Mouse (Mus musculus) liver, embryonic 15.5 days (tissue): ENCODE results near the gene Cav2. TPM values are rescaled to one million over a fixed set of nuclear protein-coding genes. Genes with fewer than 3 reads are reported as not detected.
A peak's percentile ranks its signal among the peaks of the same experiment; 100 is the strongest.

Experiments used
- ATAC-seq: fragments of 200-750 bp; cut with Nextera tagmentation; 2 replicates; pipeline ENCODE4 v1.8.0; 2017; ENCODE audit warnings: moderate number of reproducible peaks, mild to moderate bottlenecking, moderate library complexity; ENCODE audit not compliant: insufficient read depth
- H3K27ac ChIP-seq: fragments of 300-500 bp; sonication (generic); replicated peaks from 2 replicates; pipeline ENCODE4 v1.5.1; 2015; ENCODE audit warnings: mild to moderate bottlenecking, inconsistent platforms
- H3K27me3 ChIP-seq: fragments of 300-500 bp; sonication (generic); 2 replicates; pipeline ENCODE4 v1.6.1; 2015; ENCODE audit warnings: mild to moderate bottlenecking, inconsistent platforms
- H3K36me3 ChIP-seq: fragments of 300-500 bp; sonication (generic); replicated peaks from 2 replicates; pipeline ENCODE4 v1.6.1; 2015; ENCODE audit warnings: moderate library complexity, mild to moderate bottlenecking, inconsistent platforms
- H3K4me1 ChIP-seq: fragments of 300-500 bp; sonication (generic); replicated peaks from 2 replicates; pipeline ENCODE4 v1.6.1; 2015; ENCODE audit warnings: inconsistent platforms
- H3K4me2 ChIP-seq: fragments of 300-500 bp; sonication (generic); 2 replicates; pipeline ENCODE4 v1.6.1; 2015; ENCODE audit warnings: moderate library complexity, mild to moderate bottlenecking, inconsistent platforms
- H3K4me3 ChIP-seq: fragments of 300-500 bp; sonication (generic); replicated peaks from 2 replicates; pipeline ENCODE4 v1.5.1; 2015; ENCODE audit warnings: mild to moderate bottlenecking, inconsistent platforms
- H3K9ac ChIP-seq: fragments of 300-500 bp; sonication (generic); 2 replicates; pipeline ENCODE4 v1.6.1; 2015; ENCODE audit warnings: moderate library complexity, mild to moderate bottlenecking, inconsistent platforms
- H3K9me3 ChIP-seq: fragments of 300-500 bp; sonication (generic); replicated peaks from 2 replicates; pipeline ENCODE4 v1.6.1; 2016; ENCODE audit warnings: inconsistent platforms
- WGBS: fragments of 180-500 bp; shearing (Covaris S2); methylation state at CpG from one replicate; pipeline ENCODE4 v1.1.7; 2015; ENCODE audit warnings: mixed read lengths; ENCODE audit not compliant: insufficient replicate concordance; 5-methylcytosine and 5-hydroxymethylcytosine counted together
- polyA plus RNA-seq: library from polyadenylated mRNA; unstranded; fragments of >200 nt; fragmentation: Nextera tagmentation; extraction: Ambion mirVana; gene quantifications from 2 replicates; pipeline ENCODE4 v1.2.1, GENCODE M21; 2015

Cav2 gene
- polyA plus RNA-seq, 1 experiment from 2014 or later, result 2.8 TPM

DNA sequence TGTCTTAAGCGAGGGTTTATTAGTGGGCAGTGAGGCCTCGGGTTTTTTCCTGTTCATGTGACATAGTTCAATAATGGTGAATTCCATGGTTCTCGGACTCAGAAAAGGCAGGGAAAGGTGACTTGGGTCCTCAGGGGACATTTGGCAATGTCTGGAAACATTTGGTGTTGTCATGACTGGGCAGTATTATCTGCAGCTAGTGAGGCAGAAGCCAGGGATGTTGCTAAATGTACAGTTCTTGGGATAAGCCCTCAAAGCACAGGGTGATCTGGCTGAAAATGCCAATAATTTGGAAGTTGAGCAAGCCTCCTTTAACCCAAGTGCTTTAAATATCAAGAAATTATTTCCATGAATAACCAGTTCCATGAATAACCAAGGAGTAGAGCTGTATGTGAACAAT lies 2.6 kb upstream of the Cav2 start:
- H3K4me1 ChIP-seq, result 0 out of 2 replicates have a peak, but pooled peaks cover 6% of the 10 kb centered on the region
- H3K4me3 ChIP-seq, result no peak overlapping the region
- no peak overlapping the region for H3K4me2 ChIP-seq
- no peak for ATAC-seq
- H3K27me3 ChIP-seq, result peaks cover 17% of the 10 kb centered on the region
- no peaks in the 10 kb centered on the region for H3K9me3 ChIP-seq
- WGBS, result 57% methylated on average over 3 of the region's 3 CpGs
- no peaks in the 10 kb centered on the region for H3K36me3 ChIP-seq
- no peak overlapping the region for H3K27ac ChIP-seq
- H3K9ac ChIP-seq, result no peak overlapping the region

DNA sequence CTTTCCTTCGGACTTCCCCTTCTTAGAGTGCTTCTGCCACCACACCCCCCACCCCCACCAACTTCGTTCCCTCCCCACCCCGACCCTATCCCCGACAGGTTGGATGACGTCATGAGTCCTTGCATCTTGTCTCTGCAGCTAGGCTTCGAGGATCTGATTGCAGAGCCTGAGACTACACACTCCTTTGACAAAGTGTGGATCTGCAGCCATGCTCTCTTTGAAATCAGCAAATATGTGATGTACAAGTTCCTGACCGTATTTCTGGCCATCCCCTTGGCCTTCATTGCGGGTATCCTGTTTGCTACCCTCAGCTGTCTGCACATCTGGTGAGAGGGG lies 740 bp downstream of the Cav2 start:
- 0 out of 2 replicates have a peak, but pooled peaks cover 6% of the 10 kb centered on the region for H3K4me1 ChIP-seq
- H3K36me3 ChIP-seq, result no peaks in the 10 kb centered on the region
- no peaks in the 10 kb centered on the region for H3K9me3 ChIP-seq
- H3K27ac ChIP-seq, result no peak overlapping the region
- H3K4me3 ChIP-seq, result peak overlapping the region; percentile 50
- no peak overlapping the region for H3K9ac ChIP-seq
- ATAC-seq, result no peak
- H3K4me2 ChIP-seq, result peak overlapping the region; percentile 69
- 8% methylated on average over 8 of the region's 8 CpGs for WGBS
- H3K27me3 ChIP-seq, result peaks cover 17% of the 10 kb centered on the region

DNA sequence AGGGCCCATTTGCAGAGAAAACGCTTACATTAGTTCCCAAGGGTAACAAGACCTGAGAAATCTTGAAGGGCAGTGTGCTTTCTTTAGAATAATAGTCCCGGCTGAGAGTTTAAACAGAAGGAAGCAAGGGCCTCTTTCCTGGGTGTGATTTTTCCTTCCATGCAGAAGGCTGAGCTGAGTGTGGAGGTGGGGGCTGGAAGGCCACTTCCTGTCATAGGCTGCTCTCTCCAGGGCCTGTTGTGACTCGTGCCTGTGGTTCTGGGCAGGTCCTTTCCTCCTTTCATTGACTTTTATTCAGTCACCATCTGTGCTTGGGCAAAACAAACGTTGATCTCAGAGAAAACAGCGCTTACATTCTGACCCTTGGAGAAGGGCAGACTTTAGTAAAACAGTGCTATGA lies 1.2 kb downstream of the Cav2 start:
- H3K4me1 ChIP-seq, result 0 out of 2 replicates have a peak, but pooled peaks cover 6% of the 10 kb centered on the region
- no peaks in the 10 kb centered on the region for H3K9me3 ChIP-seq
- no peak for ATAC-seq
- peaks cover 17% of the 10 kb centered on the region for H3K27me3 ChIP-seq
- no peaks in the 10 kb centered on the region for H3K36me3 ChIP-seq
- H3K27ac ChIP-seq, result no peak overlapping the region
- no peak overlapping the region for H3K9ac ChIP-seq
- whole genome bisulfite sequencing, result 17% methylated on average over 5 of the region's 5 CpGs
- H3K4me2 ChIP-seq, result peak overlapping the region; percentile 69; the same call in 1 of the 2 replicates
- no peak overlapping the region for H3K4me3 ChIP-seq

DNA sequence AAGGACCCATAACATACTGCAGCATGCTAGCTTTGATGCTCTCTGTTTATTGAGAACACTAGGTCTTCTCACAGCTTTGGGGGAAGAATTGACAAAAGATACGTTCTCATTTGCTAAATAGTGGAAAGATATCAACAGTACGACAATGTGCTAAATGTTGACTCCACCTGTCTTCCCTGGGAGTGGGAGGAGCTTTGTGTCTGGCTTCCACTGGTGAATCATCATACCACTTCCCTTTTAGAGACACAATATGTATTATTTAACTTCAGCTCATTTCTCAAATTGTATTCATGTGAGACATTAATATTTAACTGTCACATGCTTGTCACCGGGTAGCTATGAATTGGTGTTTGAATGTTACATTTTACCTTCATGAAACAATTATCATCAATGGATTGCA lies 2.8 kb downstream of the Cav2 start:
- H3K4me3 ChIP-seq, result no peak overlapping the region
- H3K4me2 ChIP-seq, result no peak overlapping the region
- H3K4me1 ChIP-seq, result 0 out of 2 replicates have a peak, but pooled peaks cover 6% of the 10 kb centered on the region
- H3K9me3 ChIP-seq, result no peaks in the 10 kb centered on the region
- WGBS, result 49% methylated on average over 3 of the region's 3 CpGs
- H3K9ac ChIP-seq, result no peak overlapping the region
- H3K27me3 ChIP-seq, result peaks cover 17% of the 10 kb centered on the region
- no peaks in the 10 kb centered on the region for H3K36me3 ChIP-seq
- no peak overlapping the region for H3K27ac ChIP-seq
- ATAC-seq, result no peak

DNA sequence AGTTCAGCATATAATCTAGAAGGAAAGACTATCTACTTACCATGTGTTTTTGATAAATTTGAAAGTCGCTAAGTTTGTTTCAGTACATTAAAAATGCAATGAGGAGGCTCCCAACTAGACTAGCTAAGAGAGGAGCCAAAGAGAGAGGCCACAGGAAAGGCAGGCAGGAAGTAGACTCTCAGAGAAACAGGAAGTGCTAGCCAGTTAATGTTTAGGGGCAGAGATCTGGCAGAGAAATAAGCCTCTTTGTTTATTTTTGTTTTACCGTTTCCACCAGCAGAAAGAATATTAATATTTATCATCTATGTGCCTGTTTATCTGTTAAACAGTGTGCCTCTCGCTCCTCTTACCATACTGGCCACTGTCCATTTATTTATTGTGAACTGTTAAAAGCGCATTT lies 5.4 kb downstream of the Cav2 start:
- no peak for ATAC-seq
- no peak overlapping the region for H3K27ac ChIP-seq
- no peaks in the 10 kb centered on the region for H3K9me3 ChIP-seq
- H3K4me3 ChIP-seq, result no peak overlapping the region
- H3K4me1 ChIP-seq, result 0 out of 2 replicates have a peak, but pooled peaks cover 3% of the 10 kb centered on the region
- H3K36me3 ChIP-seq, result no peaks in the 10 kb centered on the region
- H3K4me2 ChIP-seq, result no peak overlapping the region
- H3K9ac ChIP-seq, result no peak overlapping the region
- WGBS, result 32% methylated on average over 4 of the region's 4 CpGs
- H3K27me3 ChIP-seq, result peaks cover 1% of the 10 kb centered on the region; the same call in 1 of the 2 replicates

DNA sequence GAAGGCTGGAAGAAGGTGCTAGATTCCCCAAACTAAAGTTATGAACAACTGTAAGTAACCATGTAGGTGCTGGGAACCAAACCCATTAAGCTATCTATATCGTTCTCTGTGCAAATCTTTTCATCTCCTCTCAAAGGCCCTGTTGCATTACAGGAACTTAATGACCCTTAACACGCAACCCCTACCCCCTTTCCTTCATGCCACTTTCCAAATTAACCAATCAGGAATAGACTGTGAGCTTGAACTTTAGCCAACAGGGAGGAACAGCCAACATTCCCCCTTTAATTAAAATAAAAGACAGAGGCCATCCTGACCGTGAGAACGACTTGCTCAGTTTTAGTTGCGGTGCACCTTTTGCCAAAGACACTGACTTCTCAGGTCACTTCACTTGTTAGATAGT lies 14.1 kb downstream of the Cav2 start:
- Histone ChIP-seq H3K9me3 (no peaks in the 10 kb centered on the region), H3K27ac (no peak overlapping the region), H3K36me3 (no peaks in the 10 kb centered on the region), H3K9ac (no peak overlapping the region), H3K4me2 (no peak overlapping the region), H3K27me3 (no peaks in the 10 kb centered on the region), H3K4me3 (no peak overlapping the region), H3K4me1 (no peaks in the 10 kb centered on the region)
- 66% methylated on average over 5 of the region's 5 CpGs for WGBS
- ATAC-seq, result no peak

DNA sequence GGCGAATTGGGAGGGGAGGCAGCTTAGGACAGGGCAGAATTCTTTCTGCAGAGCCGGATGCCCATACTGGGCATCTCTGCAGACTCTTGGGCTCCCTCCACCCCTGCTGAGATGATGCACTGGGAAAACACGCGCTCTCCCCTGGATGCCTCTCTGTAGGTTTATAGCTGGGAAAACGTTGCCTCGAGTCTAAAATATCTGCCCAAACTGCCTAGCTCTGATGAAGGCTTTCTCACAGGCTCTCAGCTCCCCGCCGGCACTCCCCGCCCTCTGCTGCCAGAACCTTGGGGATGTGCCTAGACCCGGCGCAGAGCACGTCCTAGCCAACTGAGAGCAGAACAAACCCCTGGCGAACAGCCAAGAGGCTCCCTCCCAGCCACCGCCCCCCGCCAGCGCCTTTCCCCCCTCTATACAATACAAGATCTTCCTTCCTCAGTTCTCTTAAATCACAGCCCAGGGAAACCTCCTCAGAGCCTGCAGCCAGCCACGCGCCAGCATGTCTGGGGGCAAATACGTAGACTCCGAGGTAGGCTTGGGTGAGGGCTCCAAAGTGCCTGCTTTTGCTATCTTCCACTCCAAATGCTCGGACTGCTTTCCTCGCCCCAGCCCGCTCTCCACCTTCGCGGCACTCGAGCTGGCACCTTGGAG lies 25.1 kb downstream of the Cav2 start, which contains the start of gene Cav1:
Gene Cav1 (plus strand): TSS at position 382 of the 648 bp plus-strand sequence.
- Histone ChIP-seq H3K36me3 (no peaks in the 10 kb centered on the region), H3K9me3 (no peaks in the 10 kb centered on the region), H3K27ac (no peak within 1 kb of the TSS), H3K4me1 (peaks cover 4% of the 10 kb centered on the region; the same call in 1 of the 2 replicates), H3K4me2 (peak within 1 kb of the TSS; percentile 66), H3K27me3 (peaks cover 42% of the 10 kb centered on the region), H3K4me3 (peak within 1 kb of the TSS; percentile 39), H3K9ac (no peak within 1 kb of the TSS)
- ATAC-seq, result no peak
- under 1% methylated on average over 26 of the region's 26 CpGs for WGBS

DNA sequence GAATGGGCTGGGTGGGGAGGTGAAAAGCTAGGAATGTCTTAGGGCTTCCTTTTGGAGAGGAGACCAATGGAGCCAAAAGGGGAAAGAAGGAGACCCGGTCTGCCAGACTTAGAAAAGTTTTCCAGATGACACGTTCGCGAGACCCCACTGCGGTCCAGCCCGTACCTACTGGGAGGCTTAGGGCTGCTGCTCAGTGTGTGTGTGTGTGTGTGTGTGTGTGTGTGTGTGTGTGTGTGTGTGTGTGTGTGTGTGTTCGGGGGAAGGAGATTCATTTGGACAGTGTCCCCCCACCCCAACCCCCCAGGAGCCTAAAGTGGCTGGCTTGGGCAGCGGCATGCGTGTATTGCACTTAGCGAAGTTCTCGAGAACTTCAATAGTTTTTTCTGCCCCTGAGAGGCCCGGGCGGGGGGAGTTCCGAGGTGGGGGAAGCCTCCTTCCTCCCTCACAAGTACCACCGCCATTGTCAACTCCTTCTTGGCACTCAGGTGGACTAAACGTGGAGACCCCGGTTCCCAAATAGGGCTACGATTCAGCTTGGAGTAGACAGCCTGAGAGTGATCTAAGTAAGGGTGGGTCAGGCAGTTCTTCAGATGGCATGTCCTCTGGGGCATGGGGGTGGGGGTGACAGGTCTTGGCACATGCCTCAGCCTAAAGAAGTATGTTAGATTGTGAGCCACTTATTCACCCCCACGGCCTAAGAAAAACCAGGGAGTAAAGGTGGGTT lies 25.8 kb downstream of the Cav2 start:
- WGBS, result 2% methylated on average over 18 of the region's 19 CpGs
- no peak for ATAC-seq
- Histone ChIP-seq H3K36me3 (no peaks in the 10 kb centered on the region), H3K9ac (no peak overlapping the region), H3K27ac (no peak overlapping the region), H3K4me1 (peaks cover 4% of the 10 kb centered on the region; the same call in 1 of the 2 replicates), H3K4me2 (peak overlapping the region; percentile 66), H3K9me3 (no peaks in the 10 kb centered on the region), H3K27me3 (peaks cover 42% of the 10 kb centered on the region), H3K4me3 (peak overlapping the region; percentile 39)

DNA sequence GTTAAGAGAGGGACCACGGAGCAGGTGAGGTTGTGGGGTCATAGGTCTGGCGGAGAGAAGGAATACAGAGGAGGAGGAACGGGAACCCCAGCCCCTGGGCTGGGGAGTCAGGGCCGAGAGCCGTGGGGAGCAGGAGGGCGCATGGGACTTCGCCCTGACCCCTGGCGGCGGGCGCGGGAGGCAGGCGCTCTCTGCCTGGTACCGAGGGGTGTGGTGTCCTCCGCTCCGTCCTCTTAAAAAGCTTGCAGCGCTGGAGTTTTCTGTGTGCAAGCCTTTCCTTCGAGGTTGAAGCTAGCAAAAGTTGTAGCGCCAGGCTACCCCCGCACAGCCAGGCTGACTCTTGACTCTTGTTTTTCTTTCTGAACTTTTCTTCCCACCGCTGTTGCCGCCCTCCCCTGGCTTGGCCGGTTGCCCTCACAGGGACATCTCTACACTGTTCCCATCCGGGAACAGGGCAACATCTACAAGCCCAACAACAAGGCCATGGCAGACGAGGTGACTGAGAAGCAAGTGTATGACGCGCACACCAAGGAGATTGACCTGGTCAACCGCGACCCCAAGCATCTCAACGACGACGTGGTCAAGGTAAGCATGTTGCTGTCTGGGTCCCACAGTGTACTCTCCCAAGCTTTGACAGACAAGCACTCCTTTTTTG lies 26.6 kb downstream of the Cav2 start:
- peaks cover 4% of the 10 kb centered on the region; the same call in 1 of the 2 replicates for H3K4me1 ChIP-seq
- peak; percentile 57; the same call in 1 of the 2 replicates for ATAC-seq
- H3K27ac ChIP-seq, result no peak overlapping the region
- H3K4me2 ChIP-seq, result peak overlapping the region; percentile 66
- H3K36me3 ChIP-seq, result no peaks in the 10 kb centered on the region
- H3K9ac ChIP-seq, result no peak overlapping the region
- 3% methylated on average over 31 of the region's 31 CpGs for WGBS
- H3K9me3 ChIP-seq, result no peaks in the 10 kb centered on the region
- peaks cover 42% of the 10 kb centered on the region for H3K27me3 ChIP-seq
- peak overlapping the region; percentile 39 for H3K4me3 ChIP-seq

DNA sequence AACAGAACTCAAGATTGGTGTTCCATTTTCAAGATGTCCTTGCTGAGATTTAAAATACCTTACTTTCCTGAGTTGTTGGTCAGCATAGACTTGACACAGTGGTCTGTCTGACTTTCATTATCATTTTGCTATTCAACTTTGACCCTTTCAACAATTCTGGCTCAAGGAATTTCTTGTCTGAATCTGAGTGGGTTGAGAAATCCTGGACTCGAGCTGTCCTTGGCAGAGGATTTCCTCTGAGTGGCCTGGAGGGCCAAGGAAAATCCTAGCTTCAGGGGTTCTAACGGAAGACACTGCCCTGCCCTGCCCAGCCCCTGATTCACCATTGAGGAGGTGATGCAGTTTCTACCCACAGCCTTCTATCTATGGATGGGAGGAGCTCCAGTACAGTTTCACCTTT lies 27.7 kb downstream of the Cav2 start:
- Histone ChIP-seq H3K4me1 (peaks cover 4% of the 10 kb centered on the region; the same call in 1 of the 2 replicates), H3K9ac (no peak overlapping the region), H3K27me3 (peaks cover 42% of the 10 kb centered on the region), H3K4me3 (no peak overlapping the region), H3K27ac (no peak overlapping the region), H3K36me3 (no peaks in the 10 kb centered on the region), H3K4me2 (no peak overlapping the region), H3K9me3 (no peaks in the 10 kb centered on the region)
- ATAC-seq, result no peak
- 39% methylated on average over 2 of the region's 2 CpGs for WGBS

DNA sequence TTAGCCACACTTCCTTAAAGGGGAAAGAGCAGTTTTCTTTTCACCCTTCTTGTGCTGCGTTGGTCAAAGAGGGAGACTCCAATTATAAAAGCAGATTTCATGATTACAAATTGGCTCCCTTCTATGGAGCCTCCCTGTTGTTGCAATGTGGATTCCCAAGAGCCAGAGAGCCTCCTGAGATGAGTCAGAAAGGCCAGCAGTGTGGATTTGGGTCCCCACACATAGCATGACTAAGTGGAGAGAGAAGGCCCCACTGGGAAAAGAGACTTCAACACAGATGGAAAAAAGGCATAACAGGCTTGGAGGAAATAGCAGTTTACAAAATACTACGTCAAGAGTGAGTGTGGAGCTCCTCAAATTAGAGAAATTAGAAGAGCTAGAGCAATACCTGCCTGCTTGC lies 28.3 kb downstream of the Cav2 start:
- peaks cover 4% of the 10 kb centered on the region; the same call in 1 of the 2 replicates for H3K4me1 ChIP-seq
- no peak overlapping the region for H3K4me2 ChIP-seq
- H3K9me3 ChIP-seq, result no peaks in the 10 kb centered on the region
- WGBS, result 44% methylated on average over 2 of the region's 2 CpGs
- no peak overlapping the region for H3K27ac ChIP-seq
- no peaks in the 10 kb centered on the region for H3K36me3 ChIP-seq
- no peak for ATAC-seq
- no peak overlapping the region for H3K9ac ChIP-seq
- H3K27me3 ChIP-seq, result peaks cover 41% of the 10 kb centered on the region
- H3K4me3 ChIP-seq, result no peak overlapping the region
